Mouse (Mus musculus) thymus, adult 18-20 months (tissue): Measurements from ENCODE around the gene Echdc3.
A peak's percentile ranks its signal among the peaks of the same experiment; 100 is the strongest.

Source experiments
- DNase-seq, 2 experiments: peaks; one replicate each; pipeline ENCODE4 v3.0.0; 2022; ENCODE audit warnings: mixed read lengths in 2 of 2

Echdc3 gene

GRCm38 (mm10) chr2:6220141-6220805 is 7.4 kb upstream of the Echdc3 start:
- peak; percentile 16 to 47 for DNase-seq

- DNase-seq: no peak
Observed at GRCm38 (mm10) chr2:6212327-6212723, 508 bp downstream of the Echdc3 start.

- no peak for DNase-seq
Observed at GRCm38 (mm10) chr2:6210840-6211239, 2.0 kb downstream of the Echdc3 start.

GRCm38 (mm10) chr2:6209746-6210145 is 3.1 kb downstream of the Echdc3 start:
- no peak for DNase-seq

GRCm38 (mm10) chr2:6209116-6209515 is 3.7 kb downstream of the Echdc3 start:
- DNase-seq: no peak

- DNase-seq: no peak
Observed at GRCm38 (mm10) chr2:6207736-6208135, 5.1 kb downstream of the Echdc3 start.

- no peak for DNase-seq
Observed at GRCm38 (mm10) chr2:6196363-6196973, 16.4 kb downstream of the Echdc3 start.

GRCm38 (mm10) chr2:6195468-6196239 is 17.2 kb downstream of the Echdc3 start:
- no peak for DNase-seq

- DNase-seq: no peak
Observed at GRCm38 (mm10) chr2:6194497-6194896, 18.3 kb downstream of the Echdc3 start.

- no peak for DNase-seq
Observed at GRCm38 (mm10) chr2:6193591-6193973, 19.3 kb downstream of the Echdc3 start.

- no peak for DNase-seq
Observed at GRCm38 (mm10) chr2:6192820-6193590, 19.8 kb downstream of the Echdc3 start.

GRCm38 (mm10) chr2:6190036-6190435 is 22.8 kb downstream of the Echdc3 start:
- no peak for DNase-seq

GRCm38 (mm10) chr2:6189675-6189998 is 23.2 kb downstream of the Echdc3 start:
- no peak for DNase-seq

- DNase-seq: no peak
Observed at GRCm38 (mm10) chr2:6188891-6189674, 23.8 kb downstream of the Echdc3 start.

GRCm38 (mm10) chr2:6187418-6187817 is 25.4 kb downstream of the Echdc3 start:
- DNase-seq: no peak

- DNase-seq: no peak
Observed at GRCm38 (mm10) chr2:6186913-6187312, 25.9 kb downstream of the Echdc3 start.

GRCm38 (mm10) chr2:6179749-6180117 is 33.1 kb downstream of the Echdc3 start:
- DNase-seq: no peak

- DNase-seq: no peak
Observed at GRCm38 (mm10) chr2:6178901-6179748, 33.7 kb downstream of the Echdc3 start.

- no peak for DNase-seq
Observed at GRCm38 (mm10) chr2:6173013-6173412, 39.8 kb downstream of the Echdc3 start.

GRCm38 (mm10) chr2:6168560-6168959 is 44.3 kb downstream of the Echdc3 start:
- DNase-seq: no peak

GRCm38 (mm10) chr2:6167843-6168558 is 44.8 kb downstream of the Echdc3 start:
- DNase-seq: no peak
